In genomic region chr9:15308254-15308653, GRCm38 (mm10) we compare ENCODE assay signal across 11 mouse cellular contexts. TPM values are rescaled to one million over a fixed set of nuclear protein-coding genes. Genes with fewer than 3 reads are reported as not detected.
DNase-seq lines count a peak whose midpoint lies in the region; ATAC-seq and TF ChIP-seq lines count a peak whose summit lies in the region.
"Had no signal": no experiment of that assay in that cellular context is flagged by ENCODE, and none has a peak within 500 bp of the region (broad histone marks: within the 10 kb centered on the region; RNA-seq: fewer than 3 reads in every experiment).

No protein-coding gene starts in this region.

- 59% methylated on average over 2 of the region's 2 CpGs for WGBS in kidney, embryonic 16.5 days
- WGBS in embryonic facial prominence, embryonic 14.5 days: 52% methylated on average over 2 of the region's 2 CpGs
- WGBS in liver, postnatal 0 days (ENCODE audit: insufficient replicate concordance): 41% methylated on average over 2 of the region's 2 CpGs

- 0 out of 2 replicates have a peak overlapping the region, but pooled peaks have one; percentile 3 for H3K4me3 ChIP-seq in kidney, embryonic 16.5 days (ENCODE audit: low read length)
- H3K4me3 ChIP-seq in ES-E14 (ENCODE audit: insufficient read depth in 1 of 2, low read depth in 1 of 2, low read length in 2 of 2, poor library complexity in 1 of 2, severe bottlenecking in 1 of 2): peak overlapping the region; percentile 58 to 76
- H3K4me3 ChIP-seq in embryonic facial prominence, embryonic 14.5 days (ENCODE audit: low read depth, low read length): peak overlapping the region; percentile 83
- H3K4me3 ChIP-seq in liver, postnatal 0 days (ENCODE audit: low read depth, low read length): 0 out of 2 replicates have a peak overlapping the region, but pooled peaks have one; percentile 82

- in situ Hi-C loops in ES-E14 (cut with MboI; ENCODE audit: low sequenced_read_pairs in 2 of 2, unreplicated experiment in 2 of 2): no loop called here

- peaks cover 33% of the 10 kb centered on the region for H3K36me3 ChIP-seq in kidney, embryonic 16.5 days (ENCODE audit: insufficient read depth, low read length)
- peaks cover 58% of the 10 kb centered on the region for H3K36me3 ChIP-seq in ES-E14 (ENCODE audit: control insufficient read depth, insufficient read depth, low read length, poor library complexity, severe bottlenecking)
- H3K36me3 ChIP-seq in embryonic facial prominence, embryonic 14.5 days (ENCODE audit: control insufficient read depth, insufficient read depth, low read length): peaks cover 55% of the 10 kb centered on the region
- peaks cover 43% of the 10 kb centered on the region for H3K36me3 ChIP-seq in liver, postnatal 0 days (replicated peaks; ENCODE audit: insufficient read depth, low read length)

- peaks cover 24% of the 10 kb centered on the region for H3K4me1 ChIP-seq in kidney, embryonic 16.5 days (ENCODE audit: insufficient read depth, low read length)
- no peaks in the 10 kb centered on the region; a peak in 1 of 4 replicates for H3K4me1 ChIP-seq in ES-E14 (ENCODE audit: control insufficient read depth in 2 of 2, insufficient read depth in 2 of 2, low read length in 2 of 2, poor library complexity in 1 of 2)
- peaks cover 19% of the 10 kb centered on the region for H3K4me1 ChIP-seq in embryonic facial prominence, embryonic 14.5 days (ENCODE audit: control insufficient read depth, insufficient read depth, low read length)
- peaks cover 15% of the 10 kb centered on the region for H3K4me1 ChIP-seq in liver, postnatal 0 days (ENCODE audit: insufficient read depth)

- no peak for TF ChIP-seq CTCF in liver, postnatal 0 days (IDR thresholded peaks at IDR 0.05; ENCODE audit: low read depth)

- no peak for ATAC-seq in kidney, embryonic 16.5 days (ENCODE audit: low FRiP score, low TSS enrichment)
- ATAC-seq in embryonic facial prominence, embryonic 14.5 days (ENCODE audit: low read depth): no peak
- no peak for ATAC-seq in liver, postnatal 0 days
- no peak for ATAC-seq in monocyte, adult 5-6 weeks (replicated peaks; ENCODE audit: insufficient number of reproducible peaks, low FRiP score, low TSS enrichment, poor library complexity, severe bottlenecking)
- ATAC-seq: inflammation-experienced regulatory T-cells, adult 6 months had no signal

- no peak for DNase-seq in kidney, postnatal 25 days
- no peak for DNase-seq in ES-E14 (ENCODE audit: low read depth, low spot score)
- DNase-seq in embryonic facial prominence, embryonic 14.5 days (ENCODE audit: low spot score): no peak
- DNase-seq in liver, postnatal 0 days: no peak
- no peak for DNase-seq in right cerebral cortex, postnatal 25 days
- DNase-seq: cerebellum, postnatal 10 days; thymus, postnatal 14 days had no signal

- no peak overlapping the region for H3K9ac ChIP-seq in kidney, embryonic 16.5 days (replicated peaks; ENCODE audit: low read length)
- peak overlapping the region; percentile 48; the same call in 1 of the 2 replicates for H3K9ac ChIP-seq in ES-E14 (ENCODE audit: insufficient read depth, low read depth, low read length, poor library complexity, severe bottlenecking)
- H3K9ac ChIP-seq in embryonic facial prominence, embryonic 14.5 days (ENCODE audit: low read depth, low read length): no peak overlapping the region
- no peak overlapping the region for H3K9ac ChIP-seq in liver, postnatal 0 days (replicated peaks)

- no peaks in the 10 kb centered on the region for H3K9me3 ChIP-seq in kidney, embryonic 16.5 days (ENCODE audit: low read length)
- no peaks in the 10 kb centered on the region for H3K9me3 ChIP-seq in ES-E14 (ENCODE audit: control insufficient read depth, insufficient read depth, low read depth, low read length)
- H3K9me3 ChIP-seq in embryonic facial prominence, embryonic 14.5 days (ENCODE audit: control insufficient read depth, low read length): no peaks in the 10 kb centered on the region
- no peaks in the 10 kb centered on the region for H3K9me3 ChIP-seq in liver, postnatal 0 days (ENCODE audit: low read length)

- H3K27me3 ChIP-seq in kidney, embryonic 16.5 days (ENCODE audit: insufficient read depth, low read length): no peaks in the 10 kb centered on the region
- no peaks in the 10 kb centered on the region for H3K27me3 ChIP-seq in embryonic facial prominence, embryonic 14.5 days (replicated peaks; ENCODE audit: control insufficient read depth, insufficient read depth, low read length)
- no peaks in the 10 kb centered on the region for H3K27me3 ChIP-seq in liver, postnatal 0 days (ENCODE audit: insufficient read depth, low read length)

- peak overlapping the region; percentile 33 for H3K4me2 ChIP-seq in kidney, embryonic 16.5 days (replicated peaks; ENCODE audit: low read depth, low read length)
- peak overlapping the region; percentile 84 for H3K4me2 ChIP-seq in embryonic facial prominence, embryonic 14.5 days (ENCODE audit: low read depth, low read length)
- peak overlapping the region; percentile 93 for H3K4me2 ChIP-seq in liver, postnatal 0 days (ENCODE audit: low read depth, low read length)

- TF ChIP-seq EP300 in liver, postnatal 0 days (IDR thresholded peaks at IDR 0.05; ENCODE audit: low read depth): no peak

- no peak overlapping the region for H3K27ac ChIP-seq in kidney, embryonic 16.5 days (ENCODE audit: low read length)
- no peak overlapping the region for H3K27ac ChIP-seq in ES-E14 (ENCODE audit: insufficient read depth, low read depth, low read length, poor library complexity, severe bottlenecking)
- H3K27ac ChIP-seq in embryonic facial prominence, embryonic 14.5 days (replicated peaks; ENCODE audit: low read depth, low read length): no peak overlapping the region
- H3K27ac ChIP-seq in liver, postnatal 0 days (ENCODE audit: low read depth): no peak overlapping the region
- H3K27ac ChIP-seq: macrophage had no signal

TF ChIP-seq in ES-E14, 5 proteins besides CTCF, POLR2A, EP300 and RAD21:
- TF ChIP-seq ZNF384 (IDR thresholded peaks at IDR 0.05; ENCODE audit: low read depth, low read length) (no peak), CHD2 (IDR thresholded peaks at IDR 0.05; ENCODE audit: low read depth, low read length) (no peak)

RNA-seq across cellular contexts. Expression of gene 4931406C07Rik, which starts 2.0 kb away (rescaled TPM):
- 26.8 and 29.4 TPM in 2 replicates for polyA plus RNA-seq in kidney, embryonic 16.5 days (2015; fragmentation: Nextera tagmentation; extraction: Ambion mirVana)
- total RNA-seq in ES-E14 (2012; rRNA removed): 6.4 and 6.5 TPM in 2 replicates
- polyA plus RNA-seq in embryonic facial prominence, embryonic 14.5 days (2014; fragmentation: Nextera tagmentation; extraction: Ambion mirVana): 9.5 and 10.1 TPM in 2 replicates
- polyA plus RNA-seq in liver, postnatal 0 days (2015; fragmentation: Nextera tagmentation; extraction: Ambion mirVana): 26.4 and 27.6 TPM in 2 replicates
- total RNA-seq in monocyte, adult 5-6 weeks (2017): 7.0 to 15.9 TPM (median 14.3 TPM) in 3 replicates

RNA-seq across cellular contexts. Expression of gene Taf1d, which starts 2.2 kb away (rescaled TPM):
- 67.1 and 80.0 TPM in 2 replicates for polyA plus RNA-seq in kidney, embryonic 16.5 days (2015; fragmentation: Nextera tagmentation; extraction: Ambion mirVana)
- 982 and 1,438 TPM in 2 replicates for total RNA-seq in ES-E14 (2012; rRNA removed)
- polyA plus RNA-seq in embryonic facial prominence, embryonic 14.5 days (2014; fragmentation: Nextera tagmentation; extraction: Ambion mirVana): 66.5 and 69.2 TPM in 2 replicates
- polyA plus RNA-seq in liver, postnatal 0 days (2015; fragmentation: Nextera tagmentation; extraction: Ambion mirVana): 30.5 and 31.1 TPM in 2 replicates
- total RNA-seq in monocyte, adult 5-6 weeks (2017): 607 to 978 TPM (median 864 TPM) in 3 replicates

RNA-seq across cellular contexts. Expression of gene Med17, which starts 28.5 kb away (rescaled TPM):
- polyA plus RNA-seq in kidney, embryonic 16.5 days (2015; fragmentation: Nextera tagmentation; extraction: Ambion mirVana): 29.6 and 37.0 TPM in 2 replicates
- 37.2 and 51.5 TPM in 2 replicates for total RNA-seq in ES-E14 (2012; rRNA removed)
- polyA plus RNA-seq in embryonic facial prominence, embryonic 14.5 days (2014; fragmentation: Nextera tagmentation; extraction: Ambion mirVana): 30.1 and 35.5 TPM in 2 replicates
- 12.3 and 13.6 TPM in 2 replicates for polyA plus RNA-seq in liver, postnatal 0 days (2015; fragmentation: Nextera tagmentation; extraction: Ambion mirVana)
- total RNA-seq in monocyte, adult 5-6 weeks (2017): 30.7 to 46.5 TPM (median 45.6 TPM) in 3 replicates

RNA-seq across cellular contexts. Expression of gene Cep295, which starts 49.3 kb away (rescaled TPM):
- 14.5 and 19.2 TPM in 2 replicates for polyA plus RNA-seq in kidney, embryonic 16.5 days (2015; fragmentation: Nextera tagmentation; extraction: Ambion mirVana)
- total RNA-seq in ES-E14 (2012; rRNA removed): 64.3 and 81.2 TPM in 2 replicates
- 14.1 and 14.9 TPM in 2 replicates for polyA plus RNA-seq in embryonic facial prominence, embryonic 14.5 days (2014; fragmentation: Nextera tagmentation; extraction: Ambion mirVana)
- polyA plus RNA-seq in liver, postnatal 0 days (2015; fragmentation: Nextera tagmentation; extraction: Ambion mirVana): 4.5 and 4.8 TPM in 2 replicates
- total RNA-seq in monocyte, adult 5-6 weeks (2017): 24.6 to 64.0 TPM (median 35.3 TPM) in 3 replicates

Comparison
In these comparisons a context has a peak if more than half of its experiments do, and no peak if none do; other contexts are left out.
1. H3K4me2 ChIP-seq: peak in every context shown above with its lines; median percentile 93 in liver, postnatal 0 days; 84 in embryonic facial prominence, embryonic 14.5 days; 33 in kidney, embryonic 16.5 days.
2. H3K4me3 ChIP-seq: peak in every context shown above with its lines; median percentile 83 in embryonic facial prominence, embryonic 14.5 days; 82 in liver, postnatal 0 days; 67 in ES-E14; 3 in kidney, embryonic 16.5 days.